Mouse (Mus musculus): Measurements from ENCODE around the gene Anks1. TPM values are rescaled to one million over a fixed set of nuclear protein-coding genes. Genes with fewer than 3 reads are reported as not detected.
A peak's percentile ranks its signal among the peaks of the same experiment; 100 is the strongest.

The Anks1 gene
- polyA plus RNA-seq (2014; fragmentation: Nextera tagmentation; extraction: Ambion mirVana) = 62.3 and 69.0 TPM in 2 replicates

DNA sequence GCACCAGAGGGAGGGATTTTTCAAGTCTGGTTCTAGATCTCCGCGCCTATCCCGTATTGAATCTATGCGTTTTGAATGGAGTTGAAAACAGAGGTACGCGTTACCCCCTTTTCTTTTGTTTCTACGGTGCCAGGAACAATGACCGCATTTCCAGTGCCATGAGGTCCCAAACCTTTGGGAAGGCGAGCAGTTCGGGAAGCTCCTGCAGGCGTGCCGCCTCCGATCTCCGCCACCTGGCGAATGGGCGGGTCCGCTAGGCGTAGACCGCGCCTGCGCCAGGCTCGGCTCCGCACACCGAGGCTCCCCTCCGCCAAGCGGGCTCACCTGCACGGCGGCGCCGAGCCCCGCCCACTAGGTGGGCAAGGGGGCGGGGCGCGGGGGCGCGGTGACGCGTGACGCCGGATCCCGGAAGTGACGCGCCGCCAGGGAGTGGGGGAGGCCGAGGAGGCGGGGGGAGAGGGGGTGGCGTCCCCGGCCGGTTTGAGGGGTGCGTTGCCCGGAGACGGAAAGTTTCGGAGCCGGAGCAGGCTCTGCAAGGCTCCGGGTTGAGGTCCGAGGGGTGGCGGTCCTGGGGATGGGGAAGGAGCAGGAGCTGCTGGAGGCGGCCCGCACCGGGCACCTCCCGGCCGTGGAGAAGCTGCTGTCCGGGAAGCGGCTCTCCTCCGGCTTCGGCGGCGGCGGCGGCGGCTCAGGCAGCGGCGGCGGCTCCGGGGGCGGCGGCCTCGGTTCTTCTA is at the start of gene Anks1:
TSS of gene Anks1 (plus strand) at position 419 of the 734 bp plus-strand sequence.
- Histone ChIP-seq H3K27me3 (ENCODE audit: control insufficient read depth, insufficient read depth, low read length) (no peaks in the 10 kb centered on the region), H3K27ac (peak within 1 kb of the TSS; percentile 92), H3K4me2 (replicated peaks) (peak within 1 kb of the TSS; percentile 92), H3K36me3 (replicated peaks; ENCODE audit: control insufficient read depth, insufficient read depth) (peaks cover 13% of the 10 kb centered on the region; the same call in 1 of the 2 replicates), H3K4me1 (replicated peaks; ENCODE audit: control insufficient read depth, insufficient read depth, low read length) (peaks cover 28% of the 10 kb centered on the region), H3K9me3 (ENCODE audit: control insufficient read depth, low read length) (no peaks in the 10 kb centered on the region), H3K9ac (peak within 1 kb of the TSS; percentile 89), H3K4me3 (replicated peaks; ENCODE audit: low read length) (peak within 1 kb of the TSS; percentile 91)
- under 1% methylated on average over 61 of the region's 78 CpGs for WGBS
- DNase-seq (ENCODE audit: low spot score) (peak; percentile 88), ATAC-seq (ENCODE audit: low FRiP score) (peak; percentile 90)

DNA sequence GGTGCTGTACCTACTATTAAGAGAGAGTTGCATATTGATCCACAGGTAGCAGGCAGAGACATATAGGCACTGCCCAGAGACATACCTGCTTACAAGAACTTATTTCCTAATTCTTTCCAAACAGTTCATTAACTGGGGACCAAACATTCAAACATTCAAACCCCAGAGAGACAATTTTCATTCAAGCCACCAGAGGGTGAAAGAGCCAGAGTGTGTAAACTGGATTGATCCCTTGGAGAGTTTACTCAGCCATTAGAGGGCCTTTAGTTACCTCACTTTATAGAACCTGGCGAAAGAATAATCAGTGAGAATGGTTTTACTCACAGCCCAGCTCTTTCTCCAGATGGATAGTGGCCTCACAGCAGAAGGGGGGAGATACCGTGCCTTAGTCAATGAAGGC is 43.6 kb upstream of the Anks1 start:
- DNase-seq (ENCODE audit: low spot score) = no peak
- H3K9me3 ChIP-seq (ENCODE audit: control insufficient read depth, low read length) = no peaks in the 10 kb centered on the region
- ATAC-seq (ENCODE audit: low FRiP score) = no peak
- H3K36me3 ChIP-seq (replicated peaks; ENCODE audit: control insufficient read depth, insufficient read depth) = no peaks in the 10 kb centered on the region
- H3K9ac ChIP-seq = no peak overlapping the region
- no peaks in the 10 kb centered on the region for H3K4me1 ChIP-seq (replicated peaks; ENCODE audit: control insufficient read depth, insufficient read depth, low read length)
- no peaks in the 10 kb centered on the region for H3K27me3 ChIP-seq (ENCODE audit: control insufficient read depth, insufficient read depth, low read length)
- no peak overlapping the region for H3K27ac ChIP-seq
- no peak overlapping the region for H3K4me3 ChIP-seq (replicated peaks; ENCODE audit: low read length)
- no peak overlapping the region for H3K4me2 ChIP-seq (replicated peaks)
- 89% methylated on average over 2 of the region's 2 CpGs for WGBS

DNA sequence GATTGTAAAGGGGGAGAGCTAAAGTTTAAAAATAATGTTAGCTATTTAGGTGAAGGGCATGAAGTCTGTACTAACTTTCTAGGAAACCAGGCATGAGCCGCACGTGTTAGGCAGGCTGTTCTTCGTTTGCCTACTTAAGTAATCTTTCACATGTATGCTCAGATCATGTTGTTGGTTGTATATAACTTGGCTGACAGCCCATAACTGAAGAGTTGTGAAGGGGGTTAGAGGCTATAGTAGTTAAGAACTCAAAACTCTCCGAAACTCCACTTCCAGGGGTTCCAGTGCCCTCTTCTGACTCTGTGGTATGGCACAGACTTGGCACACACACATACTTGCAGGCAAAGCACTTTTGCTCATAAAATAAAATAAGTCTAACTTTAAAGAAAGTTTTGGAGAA is 42.4 kb upstream of the Anks1 start:
- DNase-seq (ENCODE audit: low spot score) = no peak
- H3K36me3 ChIP-seq (replicated peaks; ENCODE audit: control insufficient read depth, insufficient read depth) = no peaks in the 10 kb centered on the region
- H3K9me3 ChIP-seq (ENCODE audit: control insufficient read depth, low read length) = no peaks in the 10 kb centered on the region
- no peak overlapping the region for H3K9ac ChIP-seq
- H3K4me3 ChIP-seq (replicated peaks; ENCODE audit: low read length) = no peak overlapping the region
- H3K27me3 ChIP-seq (ENCODE audit: control insufficient read depth, insufficient read depth, low read length) = no peaks in the 10 kb centered on the region
- no peak for ATAC-seq (ENCODE audit: low FRiP score)
- H3K4me1 ChIP-seq (replicated peaks; ENCODE audit: control insufficient read depth, insufficient read depth, low read length) = no peaks in the 10 kb centered on the region
- no peak overlapping the region for H3K4me2 ChIP-seq (replicated peaks)
- WGBS = 95% methylated on average over 4 of the region's 4 CpGs
- no peak overlapping the region for H3K27ac ChIP-seq

DNA sequence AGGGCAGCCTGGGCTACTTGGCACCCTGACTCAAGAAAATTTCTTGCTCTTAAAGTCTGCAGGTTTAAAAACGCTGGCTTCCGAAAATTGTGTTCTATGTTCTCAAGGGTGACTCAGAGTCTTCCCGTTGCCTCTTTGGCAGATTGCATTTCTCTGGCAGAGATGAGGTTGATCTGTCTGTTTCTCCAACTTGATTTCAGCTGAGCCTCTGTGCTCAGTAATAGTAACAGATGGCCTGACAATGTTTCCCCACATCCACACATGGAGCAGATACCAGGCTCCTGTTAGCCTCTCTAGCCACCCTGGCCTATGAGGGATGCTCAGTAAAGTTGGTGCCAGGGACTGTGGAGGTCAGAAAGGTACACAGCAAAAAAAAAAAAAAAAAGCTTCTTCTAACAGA is 37.3 kb upstream of the Anks1 start:
- H3K4me2 ChIP-seq (replicated peaks) = no peak overlapping the region
- WGBS = 94% methylated on average over 3 of the region's 3 CpGs
- no peaks in the 10 kb centered on the region for H3K4me1 ChIP-seq (replicated peaks; ENCODE audit: control insufficient read depth, insufficient read depth, low read length)
- no peak for ATAC-seq (ENCODE audit: low FRiP score)
- H3K36me3 ChIP-seq (replicated peaks; ENCODE audit: control insufficient read depth, insufficient read depth) = no peaks in the 10 kb centered on the region
- H3K9me3 ChIP-seq (ENCODE audit: control insufficient read depth, low read length) = no peaks in the 10 kb centered on the region
- no peak overlapping the region for H3K4me3 ChIP-seq (replicated peaks; ENCODE audit: low read length)
- no peak overlapping the region for H3K27ac ChIP-seq
- no peak overlapping the region for H3K9ac ChIP-seq
- no peaks in the 10 kb centered on the region for H3K27me3 ChIP-seq (ENCODE audit: control insufficient read depth, insufficient read depth, low read length)
- no peak for DNase-seq (ENCODE audit: low spot score)

DNA sequence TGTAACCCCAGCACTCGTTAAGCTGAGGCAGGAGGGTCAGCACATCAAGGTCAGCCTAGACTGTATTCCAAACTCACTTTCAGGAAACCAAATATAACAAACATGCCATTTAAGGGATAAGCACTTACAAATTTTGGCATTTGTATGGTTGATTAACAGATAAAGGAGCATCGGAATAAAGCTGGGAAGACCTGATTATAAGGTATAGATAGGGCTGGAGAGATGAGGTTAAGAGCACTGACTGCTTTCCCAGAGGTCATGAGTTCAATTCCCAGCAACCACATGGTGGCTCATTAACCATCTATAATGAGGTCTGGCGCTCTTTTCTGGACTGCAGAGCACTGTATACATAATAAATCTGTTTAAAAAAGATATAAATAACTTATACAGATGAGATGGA is 35.5 kb upstream of the Anks1 start:
- WGBS = 77% methylated on average over 3 of the region's 3 CpGs
- H3K27me3 ChIP-seq (ENCODE audit: control insufficient read depth, insufficient read depth, low read length) = no peaks in the 10 kb centered on the region

DNA sequence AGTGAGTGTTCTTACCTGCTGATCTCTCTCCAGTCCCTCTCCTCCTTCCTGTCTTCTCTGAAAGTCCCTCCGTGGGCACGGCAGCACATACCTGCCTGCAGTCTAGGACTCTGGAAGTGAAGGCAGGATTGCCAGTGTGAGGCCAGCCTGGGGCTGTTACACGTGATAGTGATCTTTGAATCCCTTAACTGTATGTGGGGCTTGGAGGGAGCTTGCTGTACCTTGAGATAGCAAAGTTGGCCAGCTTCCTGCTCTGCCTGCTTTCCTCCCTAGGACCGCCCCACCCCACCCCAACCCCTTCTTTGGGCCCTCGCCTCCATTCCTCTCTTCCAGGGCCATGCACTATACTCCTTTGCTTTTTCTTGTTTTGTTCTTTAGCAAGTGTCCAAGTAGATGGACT is 34.6 kb upstream of the Anks1 start:
- ATAC-seq (ENCODE audit: low FRiP score) (no peak), DNase-seq (ENCODE audit: low spot score) (no peak)
- Histone ChIP-seq H3K27ac (no peak overlapping the region), H3K36me3 (replicated peaks; ENCODE audit: control insufficient read depth, insufficient read depth) (peaks cover 12% of the 10 kb centered on the region), H3K9ac (no peak overlapping the region), H3K9me3 (ENCODE audit: control insufficient read depth, low read length) (no peaks in the 10 kb centered on the region), H3K4me1 (replicated peaks; ENCODE audit: control insufficient read depth, insufficient read depth, low read length) (no peaks in the 10 kb centered on the region), H3K27me3 (ENCODE audit: control insufficient read depth, insufficient read depth, low read length) (no peaks in the 10 kb centered on the region), H3K4me3 (replicated peaks; ENCODE audit: low read length) (no peak overlapping the region), H3K4me2 (replicated peaks) (no peak overlapping the region)
- WGBS = 81% methylated on average over 5 of the region's 5 CpGs

More for the DNA sequence above, 35.5 kb upstream of the Anks1 start:
- H3K36me3 ChIP-seq (replicated peaks; ENCODE audit: control insufficient read depth, insufficient read depth) = peaks cover 6% of the 10 kb centered on the region; the same call in 1 of the 2 replicates
- no peak overlapping the region for H3K4me3 ChIP-seq (replicated peaks; ENCODE audit: low read length)
- no peak overlapping the region for H3K9ac ChIP-seq
- H3K27ac ChIP-seq = no peak overlapping the region
- no peak overlapping the region for H3K4me2 ChIP-seq (replicated peaks)
- DNase-seq (ENCODE audit: low spot score) = no peak
- no peaks in the 10 kb centered on the region for H3K4me1 ChIP-seq (replicated peaks; ENCODE audit: control insufficient read depth, insufficient read depth, low read length)
- no peak for ATAC-seq (ENCODE audit: low FRiP score)
- H3K9me3 ChIP-seq (ENCODE audit: control insufficient read depth, low read length) = no peaks in the 10 kb centered on the region

DNA sequence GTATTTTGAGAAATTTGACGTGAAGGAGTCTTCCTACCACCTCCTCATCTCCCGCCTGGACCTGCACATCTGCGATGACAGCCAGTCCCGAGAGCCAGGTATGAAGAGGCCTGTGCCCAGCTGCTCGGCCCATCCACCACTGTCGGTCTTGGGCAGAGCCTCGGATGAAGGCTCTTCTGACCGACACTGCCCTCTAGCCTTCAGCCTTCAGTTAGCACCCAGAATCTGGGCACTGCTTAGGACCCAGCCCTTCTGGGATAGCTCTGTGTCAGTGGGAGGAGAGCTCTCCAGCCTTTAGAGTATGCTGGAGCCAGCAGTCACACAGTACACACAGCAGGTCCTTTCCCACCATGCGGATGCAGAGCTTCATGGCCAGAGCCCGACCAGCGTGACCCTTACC is 27.6 kb upstream of the Anks1 start:
- Histone ChIP-seq H3K9me3 (ENCODE audit: control insufficient read depth, low read length) (no peaks in the 10 kb centered on the region), H3K4me1 (replicated peaks; ENCODE audit: control insufficient read depth, insufficient read depth, low read length) (no peaks in the 10 kb centered on the region), H3K4me3 (replicated peaks; ENCODE audit: low read length) (no peak overlapping the region), H3K27ac (no peak overlapping the region), H3K27me3 (ENCODE audit: control insufficient read depth, insufficient read depth, low read length) (no peaks in the 10 kb centered on the region), H3K9ac (no peak overlapping the region), H3K36me3 (replicated peaks; ENCODE audit: control insufficient read depth, insufficient read depth) (peaks cover 74% of the 10 kb centered on the region), H3K4me2 (replicated peaks) (no peak overlapping the region)
- 70% methylated on average over 11 of the region's 11 CpGs for WGBS
- DNase-seq (ENCODE audit: low spot score) (no peak), ATAC-seq (ENCODE audit: low FRiP score) (no peak)

DNA sequence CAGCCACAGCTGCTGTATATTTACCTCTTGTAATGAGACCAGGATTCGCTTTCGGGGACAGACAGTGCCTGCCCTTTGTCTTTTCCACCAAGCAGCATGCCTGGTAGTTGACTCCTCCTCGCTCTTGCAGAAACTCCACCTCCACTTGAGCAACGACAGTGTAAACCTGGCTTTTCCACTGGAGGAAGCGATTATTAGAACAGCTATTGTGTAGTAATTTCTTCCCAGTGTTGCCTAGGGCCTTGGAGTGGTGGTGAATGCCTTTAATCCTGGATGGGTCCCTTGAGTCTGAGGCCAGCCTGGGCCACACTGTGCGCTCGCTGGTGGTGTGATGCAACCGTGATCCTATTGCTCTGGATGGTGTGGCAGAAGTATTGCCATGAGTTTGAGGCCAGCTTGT is 26.0 kb upstream of the Anks1 start:
- Histone ChIP-seq H3K36me3 (replicated peaks; ENCODE audit: control insufficient read depth, insufficient read depth) (peaks cover 83% of the 10 kb centered on the region), H3K4me2 (replicated peaks) (no peak overlapping the region), H3K4me1 (replicated peaks; ENCODE audit: control insufficient read depth, insufficient read depth, low read length) (no peaks in the 10 kb centered on the region), H3K27me3 (ENCODE audit: control insufficient read depth, insufficient read depth, low read length) (no peaks in the 10 kb centered on the region), H3K9ac (no peak overlapping the region), H3K27ac (no peak overlapping the region), H3K9me3 (ENCODE audit: control insufficient read depth, low read length) (no peaks in the 10 kb centered on the region), H3K4me3 (replicated peaks; ENCODE audit: low read length) (no peak overlapping the region)
- no peak for ATAC-seq (ENCODE audit: low FRiP score)
- no peak for DNase-seq (ENCODE audit: low spot score)
- 93% methylated on average over 8 of the region's 8 CpGs for WGBS

DNA sequence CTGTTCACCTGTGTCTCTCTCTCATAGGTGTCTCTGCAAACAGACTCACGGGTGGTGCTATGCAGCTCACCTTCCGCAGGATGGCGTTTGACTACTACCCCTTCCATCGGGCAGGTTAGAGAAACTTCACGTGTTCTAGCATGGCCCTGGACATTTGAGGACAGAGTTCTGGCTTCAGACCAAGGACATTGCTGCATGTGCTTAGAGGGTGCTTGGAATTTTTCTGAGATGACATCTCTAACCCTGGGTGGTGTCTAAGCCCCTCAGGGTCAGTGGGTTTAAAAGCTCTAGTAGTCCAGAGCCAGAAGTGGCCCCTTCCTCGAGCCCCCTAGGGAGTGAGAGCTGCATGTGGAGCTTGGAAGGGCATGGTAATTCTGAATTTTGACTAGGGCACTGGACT is 25.1 kb upstream of the Anks1 start:
- WGBS = 94% methylated on average over 6 of the region's 6 CpGs
- no peak for DNase-seq (ENCODE audit: low spot score)
- peaks cover 86% of the 10 kb centered on the region for H3K36me3 ChIP-seq (replicated peaks; ENCODE audit: control insufficient read depth, insufficient read depth)

More for the DNA sequence above, 25.1 kb upstream of the Anks1 start:
- ATAC-seq (ENCODE audit: low FRiP score) = no peak
- H3K4me3 ChIP-seq (replicated peaks; ENCODE audit: low read length) = no peak overlapping the region
- no peak overlapping the region for H3K27ac ChIP-seq
- no peaks in the 10 kb centered on the region for H3K27me3 ChIP-seq (ENCODE audit: control insufficient read depth, insufficient read depth, low read length)
- H3K4me1 ChIP-seq (replicated peaks; ENCODE audit: control insufficient read depth, insufficient read depth, low read length) = no peaks in the 10 kb centered on the region
- no peaks in the 10 kb centered on the region for H3K9me3 ChIP-seq (ENCODE audit: control insufficient read depth, low read length)
- H3K4me2 ChIP-seq (replicated peaks) = no peak overlapping the region
- H3K9ac ChIP-seq = no peak overlapping the region

All from hindbrain, embryonic 14.5 days (tissue).